Mouse (Mus musculus): Measurements from ENCODE around the gene Wdr60. TPM values are rescaled to one million over a fixed set of nuclear protein-coding genes. Genes with fewer than 3 reads are reported as not detected.

Gene Wdr60
- polyA plus RNA-seq, 1 experiment from 2014 or later = 17.3 TPM

DNA sequence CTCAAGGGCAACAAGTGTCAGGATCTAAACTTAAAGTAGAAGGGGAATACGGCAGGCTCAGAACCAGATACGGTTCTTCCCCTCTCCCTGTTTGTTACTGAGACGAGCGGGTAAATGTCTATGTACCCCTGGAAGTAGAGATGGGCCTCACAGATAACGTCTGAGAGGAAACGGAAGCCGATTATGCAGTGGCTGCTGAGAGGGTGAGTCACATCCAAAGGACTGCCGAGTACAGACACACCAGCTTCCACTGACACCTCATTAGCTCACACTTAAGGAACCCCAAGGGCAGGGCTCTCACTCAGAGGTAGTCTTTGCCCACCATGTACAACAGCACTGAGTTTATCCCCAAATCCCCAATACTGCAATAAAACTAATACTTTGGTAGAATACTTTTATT lies 8.2 kb downstream of the Wdr60 start:
- no peaks in the 10 kb centered on the region for H3K36me3 ChIP-seq (ENCODE audit: control insufficient read depth, insufficient read depth, low read length)
- H3K4me2 ChIP-seq (replicated peaks; ENCODE audit: low read depth, low read length) = no peak overlapping the region
- no peak overlapping the region for H3K9ac ChIP-seq (ENCODE audit: low read depth, low read length)
- WGBS = 79% methylated on average over 8 of the region's 8 CpGs
- no peak overlapping the region for H3K27ac ChIP-seq (ENCODE audit: low read depth, low read length)
- DNase-seq (ENCODE audit: low spot score) (no peak), ATAC-seq (ENCODE audit: low FRiP score) (no peak)
- no peaks in the 10 kb centered on the region for H3K27me3 ChIP-seq (ENCODE audit: control insufficient read depth, insufficient read depth, low read length)
- no peaks in the 10 kb centered on the region for H3K9me3 ChIP-seq (ENCODE audit: control insufficient read depth, low read length)
- no peaks in the 10 kb centered on the region for H3K4me1 ChIP-seq (replicated peaks; ENCODE audit: control insufficient read depth, insufficient read depth, low read length)
- H3K4me3 ChIP-seq (ENCODE audit: low read depth, low read length) = no peak overlapping the region

DNA sequence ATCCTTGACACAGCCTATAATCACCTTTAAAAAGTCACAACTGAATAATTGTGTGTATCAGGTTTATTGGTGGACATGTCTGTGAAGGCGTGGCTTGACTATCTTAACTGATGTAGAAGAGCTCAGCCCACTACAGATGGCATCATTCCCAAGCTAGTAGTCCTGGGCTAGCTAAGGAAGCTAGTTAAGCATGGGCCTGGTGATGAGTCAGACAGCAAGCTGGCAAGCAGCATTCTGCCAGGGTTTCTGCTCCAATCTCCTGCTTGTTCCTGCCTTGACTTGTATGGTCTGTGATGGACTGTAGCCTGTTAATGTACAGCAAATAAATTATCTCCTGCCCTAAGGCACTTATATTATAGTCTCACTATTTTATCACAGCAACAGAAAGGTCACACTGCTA lies 18.2 kb downstream of the Wdr60 start:
- DNase-seq (ENCODE audit: low spot score) (no peak), ATAC-seq (ENCODE audit: low FRiP score) (no peak)
- no peak overlapping the region for H3K4me2 ChIP-seq (replicated peaks; ENCODE audit: low read depth, low read length)
- no peaks in the 10 kb centered on the region for H3K27me3 ChIP-seq (ENCODE audit: control insufficient read depth, insufficient read depth, low read length)
- H3K9ac ChIP-seq (ENCODE audit: low read depth, low read length) = no peak overlapping the region
- no peaks in the 10 kb centered on the region for H3K4me1 ChIP-seq (replicated peaks; ENCODE audit: control insufficient read depth, insufficient read depth, low read length)
- no peak overlapping the region for H3K27ac ChIP-seq (ENCODE audit: low read depth, low read length)
- no peaks in the 10 kb centered on the region for H3K36me3 ChIP-seq (ENCODE audit: control insufficient read depth, insufficient read depth, low read length)
- no peak overlapping the region for H3K4me3 ChIP-seq (ENCODE audit: low read depth, low read length)
- no peaks in the 10 kb centered on the region for H3K9me3 ChIP-seq (ENCODE audit: control insufficient read depth, low read length)
- WGBS = 90% methylated on average over 1 of the region's 1 CpGs

DNA sequence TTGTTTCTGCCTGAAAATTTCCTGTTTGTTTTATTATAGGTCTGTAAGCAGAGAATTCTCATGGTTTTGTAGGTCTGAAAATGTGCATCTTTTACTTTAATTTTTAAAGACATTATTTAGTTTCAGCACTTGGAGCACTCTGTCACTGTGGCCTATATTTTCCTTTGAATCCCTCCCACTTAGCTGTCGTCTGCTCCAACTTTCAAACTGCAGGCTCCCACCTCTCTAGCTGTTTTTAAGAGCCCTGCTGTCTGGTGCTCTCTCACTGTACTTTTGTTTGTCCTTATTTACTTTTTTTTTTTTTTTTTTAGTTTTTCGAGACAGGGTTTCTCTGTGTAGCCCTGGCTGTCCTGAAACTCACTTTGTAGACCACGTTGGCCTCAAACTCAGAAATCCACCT lies 24.0 kb downstream of the Wdr60 start:
- Histone ChIP-seq H3K9ac (ENCODE audit: low read depth, low read length) (no peak overlapping the region), H3K9me3 (ENCODE audit: control insufficient read depth, low read length) (no peaks in the 10 kb centered on the region), H3K36me3 (ENCODE audit: control insufficient read depth, insufficient read depth, low read length) (no peaks in the 10 kb centered on the region), H3K4me1 (replicated peaks; ENCODE audit: control insufficient read depth, insufficient read depth, low read length) (no peaks in the 10 kb centered on the region), H3K4me2 (replicated peaks; ENCODE audit: low read depth, low read length) (no peak overlapping the region), H3K27ac (ENCODE audit: low read depth, low read length) (no peak overlapping the region), H3K27me3 (ENCODE audit: control insufficient read depth, insufficient read depth, low read length) (no peaks in the 10 kb centered on the region), H3K4me3 (ENCODE audit: low read depth, low read length) (no peak overlapping the region)
- 83% methylated on average over 3 of the region's 3 CpGs for WGBS
- ATAC-seq (ENCODE audit: low FRiP score) (no peak), DNase-seq (ENCODE audit: low spot score) (no peak)

DNA sequence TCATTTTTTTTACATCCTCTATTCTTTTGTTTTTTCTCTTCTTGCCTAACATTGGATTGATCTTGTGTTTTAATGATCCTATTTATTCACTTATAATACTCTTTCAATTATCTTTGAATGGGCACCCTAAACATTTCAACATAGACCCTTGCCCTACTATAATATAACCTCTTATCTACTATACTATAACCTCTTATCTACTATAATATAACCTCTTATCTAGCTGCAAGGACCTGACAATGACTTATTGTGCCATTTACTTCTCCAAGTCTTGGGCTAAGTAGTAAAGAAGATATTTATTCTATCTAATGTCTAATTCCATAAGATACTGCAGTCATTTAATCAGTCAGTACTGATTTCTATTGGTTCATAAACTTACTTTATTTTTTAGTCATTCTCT lies 24.5 kb downstream of the Wdr60 start:
- no peaks in the 10 kb centered on the region for H3K9me3 ChIP-seq (ENCODE audit: control insufficient read depth, low read length)
- DNase-seq (ENCODE audit: low spot score) = no peak
- H3K4me2 ChIP-seq (replicated peaks; ENCODE audit: low read depth, low read length) = no peak overlapping the region
- H3K9ac ChIP-seq (ENCODE audit: low read depth, low read length) = no peak overlapping the region
- H3K4me1 ChIP-seq (replicated peaks; ENCODE audit: control insufficient read depth, insufficient read depth, low read length) = no peaks in the 10 kb centered on the region
- H3K27ac ChIP-seq (ENCODE audit: low read depth, low read length) = no peak overlapping the region
- no peaks in the 10 kb centered on the region for H3K36me3 ChIP-seq (ENCODE audit: control insufficient read depth, insufficient read depth, low read length)
- ATAC-seq (ENCODE audit: low FRiP score) = no peak
- no peak overlapping the region for H3K4me3 ChIP-seq (ENCODE audit: low read depth, low read length)
- no peaks in the 10 kb centered on the region for H3K27me3 ChIP-seq (ENCODE audit: control insufficient read depth, insufficient read depth, low read length)

DNA sequence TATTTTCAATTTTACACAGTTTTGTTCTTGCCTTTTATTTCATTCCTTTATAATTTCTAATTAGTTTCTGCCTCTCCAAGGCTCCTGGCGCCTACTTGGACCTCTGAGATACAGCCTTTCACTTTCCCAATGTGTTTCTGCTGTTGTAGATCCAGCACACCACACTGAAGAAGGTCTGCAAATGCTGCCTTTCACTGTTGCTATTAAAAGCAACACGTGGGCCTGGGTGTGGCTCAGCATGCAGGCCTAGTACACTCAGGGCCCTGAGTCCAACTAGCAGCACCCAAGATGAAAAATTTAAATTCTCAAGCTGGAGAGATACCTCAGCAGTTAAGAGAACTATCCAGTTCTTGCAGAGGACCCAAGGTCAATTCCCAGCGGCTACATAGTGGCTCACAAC lies 26.2 kb downstream of the Wdr60 start:
- 92% methylated on average over 3 of the region's 3 CpGs for WGBS
- Histone ChIP-seq H3K4me2 (replicated peaks; ENCODE audit: low read depth, low read length) (no peak overlapping the region), H3K27ac (ENCODE audit: low read depth, low read length) (no peak overlapping the region), H3K27me3 (ENCODE audit: control insufficient read depth, insufficient read depth, low read length) (no peaks in the 10 kb centered on the region), H3K9ac (ENCODE audit: low read depth, low read length) (no peak overlapping the region), H3K4me3 (ENCODE audit: low read depth, low read length) (no peak overlapping the region), H3K9me3 (ENCODE audit: control insufficient read depth, low read length) (no peaks in the 10 kb centered on the region), H3K36me3 (ENCODE audit: control insufficient read depth, insufficient read depth, low read length) (no peaks in the 10 kb centered on the region), H3K4me1 (replicated peaks; ENCODE audit: control insufficient read depth, insufficient read depth, low read length) (no peaks in the 10 kb centered on the region)
- DNase-seq (ENCODE audit: low spot score) = no peak
- no peak for ATAC-seq (ENCODE audit: low FRiP score)

DNA sequence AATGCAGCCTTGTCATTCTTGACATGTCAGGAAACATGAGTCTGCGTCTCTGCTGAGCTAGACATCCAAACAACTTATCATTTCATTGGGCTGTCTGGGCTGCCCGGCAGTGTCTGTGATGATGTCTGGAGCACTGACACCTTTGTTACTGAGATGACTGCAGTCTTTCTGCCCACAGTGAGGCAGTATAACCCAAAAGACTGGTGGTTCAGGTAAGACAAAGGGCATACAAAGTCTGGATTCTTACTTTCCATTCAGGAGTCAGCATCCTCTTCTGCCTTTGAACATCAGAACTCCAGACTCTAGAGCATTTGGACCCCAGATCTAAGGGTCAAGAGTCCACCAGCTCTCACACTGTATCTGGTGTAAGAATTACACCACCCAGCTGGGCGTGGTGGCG lies 27.5 kb downstream of the Wdr60 start:
- H3K4me2 ChIP-seq (replicated peaks; ENCODE audit: low read depth, low read length) = no peak overlapping the region
- DNase-seq (ENCODE audit: low spot score) (no peak), ATAC-seq (ENCODE audit: low FRiP score) (no peak)
- H3K9ac ChIP-seq (ENCODE audit: low read depth, low read length) = no peak overlapping the region
- H3K36me3 ChIP-seq (ENCODE audit: control insufficient read depth, insufficient read depth, low read length) = no peaks in the 10 kb centered on the region
- H3K27me3 ChIP-seq (ENCODE audit: control insufficient read depth, insufficient read depth, low read length) = no peaks in the 10 kb centered on the region
- no peaks in the 10 kb centered on the region for H3K4me1 ChIP-seq (replicated peaks; ENCODE audit: control insufficient read depth, insufficient read depth, low read length)
- H3K27ac ChIP-seq (ENCODE audit: low read depth, low read length) = no peak overlapping the region
- H3K4me3 ChIP-seq (ENCODE audit: low read depth, low read length) = no peak overlapping the region
- H3K9me3 ChIP-seq (ENCODE audit: control insufficient read depth, low read length) = no peaks in the 10 kb centered on the region
- 86% methylated on average over 4 of the region's 4 CpGs for WGBS

DNA sequence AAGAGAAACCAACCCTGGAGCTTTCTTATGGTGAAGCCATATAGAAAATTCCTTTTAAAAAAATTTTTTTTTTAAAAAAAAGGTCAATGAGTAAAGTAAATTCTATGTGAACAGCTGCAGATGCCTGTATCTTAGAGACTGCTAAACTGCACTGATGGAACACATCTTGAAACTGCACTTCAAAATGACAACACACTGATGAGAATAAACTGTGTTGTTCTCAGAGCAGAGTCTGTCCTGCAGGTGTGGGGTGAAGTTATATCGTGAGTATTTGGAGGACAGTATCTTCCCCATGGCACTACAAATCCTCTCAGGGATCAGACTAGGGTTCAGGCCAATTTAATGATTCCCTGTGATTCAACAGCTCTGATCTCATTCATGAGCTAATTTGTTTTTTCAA lies 30.8 kb downstream of the Wdr60 start:
- DNase-seq (ENCODE audit: low spot score) (no peak), ATAC-seq (ENCODE audit: low FRiP score) (no peak)
- Histone ChIP-seq H3K9me3 (ENCODE audit: control insufficient read depth, low read length) (no peaks in the 10 kb centered on the region), H3K4me2 (replicated peaks; ENCODE audit: low read depth, low read length) (no peak overlapping the region), H3K9ac (ENCODE audit: low read depth, low read length) (no peak overlapping the region), H3K4me3 (ENCODE audit: low read depth, low read length) (no peak overlapping the region), H3K36me3 (ENCODE audit: control insufficient read depth, insufficient read depth, low read length) (no peaks in the 10 kb centered on the region), H3K4me1 (replicated peaks; ENCODE audit: control insufficient read depth, insufficient read depth, low read length) (no peaks in the 10 kb centered on the region), H3K27me3 (ENCODE audit: control insufficient read depth, insufficient read depth, low read length) (no peaks in the 10 kb centered on the region), H3K27ac (ENCODE audit: low read depth, low read length) (no peak overlapping the region)
- 92% methylated on average over 1 of the region's 1 CpGs for WGBS

DNA sequence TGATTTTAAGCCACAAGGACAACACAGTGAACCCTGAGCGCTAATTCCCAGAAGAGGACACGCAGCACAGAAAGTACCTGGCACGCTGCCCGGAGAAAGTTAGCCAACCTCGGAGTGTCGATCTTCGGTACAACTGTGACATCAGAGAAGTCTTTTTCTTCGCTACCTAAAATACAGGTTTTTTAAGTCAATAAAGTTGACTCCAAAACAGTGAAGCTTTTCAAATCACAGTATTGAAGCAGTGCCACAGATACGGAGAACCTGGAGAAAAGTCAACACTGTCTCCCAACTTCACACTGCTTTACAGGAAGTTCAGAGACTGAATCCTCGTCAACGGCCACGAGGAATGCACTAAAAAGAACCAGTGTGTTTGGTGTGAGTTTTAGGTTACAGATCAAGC lies 31.2 kb downstream of the Wdr60 start:
- H3K4me2 ChIP-seq (replicated peaks; ENCODE audit: low read depth, low read length) = no peak overlapping the region
- ATAC-seq (ENCODE audit: low FRiP score) (no peak), DNase-seq (ENCODE audit: low spot score) (no peak)
- H3K27me3 ChIP-seq (ENCODE audit: control insufficient read depth, insufficient read depth, low read length) = no peaks in the 10 kb centered on the region
- no peak overlapping the region for H3K27ac ChIP-seq (ENCODE audit: low read depth, low read length)
- 86% methylated on average over 12 of the region's 12 CpGs for WGBS
- no peaks in the 10 kb centered on the region for H3K36me3 ChIP-seq (ENCODE audit: control insufficient read depth, insufficient read depth, low read length)
- no peak overlapping the region for H3K9ac ChIP-seq (ENCODE audit: low read depth, low read length)
- no peaks in the 10 kb centered on the region for H3K9me3 ChIP-seq (ENCODE audit: control insufficient read depth, low read length)
- H3K4me3 ChIP-seq (ENCODE audit: low read depth, low read length) = no peak overlapping the region
- H3K4me1 ChIP-seq (replicated peaks; ENCODE audit: control insufficient read depth, insufficient read depth, low read length) = no peaks in the 10 kb centered on the region

DNA sequence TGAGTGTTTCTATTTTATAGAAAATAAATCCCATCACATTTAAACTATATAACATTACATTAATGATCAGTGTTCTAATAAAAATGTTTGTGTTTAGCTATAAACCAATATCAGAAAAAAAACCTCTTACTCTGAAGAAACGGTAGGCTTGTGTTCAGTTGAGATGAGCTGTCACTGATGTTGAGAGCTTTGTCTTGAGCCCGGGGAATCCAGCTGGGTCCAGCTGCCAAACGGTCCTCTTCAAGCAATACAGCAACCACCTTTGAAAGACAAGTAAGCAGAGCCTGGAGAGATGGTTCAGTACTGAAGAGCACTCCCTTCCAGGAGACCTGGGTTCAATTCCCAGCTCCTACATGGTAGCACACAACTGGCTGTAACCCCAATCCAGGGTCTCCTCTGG lies 33.4 kb downstream of the Wdr60 start:
- no peak overlapping the region for H3K4me3 ChIP-seq (ENCODE audit: low read depth, low read length)
- WGBS = 82% methylated on average over 3 of the region's 3 CpGs
- DNase-seq (ENCODE audit: low spot score) = no peak
- no peak overlapping the region for H3K9ac ChIP-seq (ENCODE audit: low read depth, low read length)
- no peaks in the 10 kb centered on the region for H3K9me3 ChIP-seq (ENCODE audit: control insufficient read depth, low read length)
- no peaks in the 10 kb centered on the region for H3K36me3 ChIP-seq (ENCODE audit: control insufficient read depth, insufficient read depth, low read length)
- no peak for ATAC-seq (ENCODE audit: low FRiP score)
- H3K4me2 ChIP-seq (replicated peaks; ENCODE audit: low read depth, low read length) = no peak overlapping the region
- no peaks in the 10 kb centered on the region for H3K27me3 ChIP-seq (ENCODE audit: control insufficient read depth, insufficient read depth, low read length)
- H3K27ac ChIP-seq (ENCODE audit: low read depth, low read length) = no peak overlapping the region
- no peaks in the 10 kb centered on the region for H3K4me1 ChIP-seq (replicated peaks; ENCODE audit: control insufficient read depth, insufficient read depth, low read length)
